Mouse (Mus musculus) heart, postnatal 25 days (tissue): ENCODE measurements around the gene Prune2. TPM values are rescaled to one million over a fixed set of nuclear protein-coding genes. Genes with fewer than 3 reads are reported as not detected.

ENCODE experiments used
- DNase-seq: peaks from one replicate; pipeline ENCODE4 v3.0.0; 2022; ENCODE audit warnings: low spot score
- intact Hi-C: fragments of 180-260 bp; cut with DNase I; formaldehyde crosslinking; loops from one replicate; pipeline ENCODE4 v1.15.1; 2025
- total RNA-seq, 2 experiments: library from RNA; stranded (reverse); gene quantifications; 2 replicates each; pipeline ENCODE4 v1.2.3; 2021

The Prune2 gene
- total RNA-seq, 2 experiments from 2014 or later, result 29.0 to 32.9 TPM

GRCm38 (mm10) chr19:17097210-17097609, 141.3 kb downstream of the Prune2 start:
- intact Hi-C loops, result no loop called here
- no peak for DNase-seq

- intact Hi-C loops, result no loop called here
- no peak for DNase-seq
Measured at GRCm38 (mm10) chr19:17108782-17109181, 152.9 kb downstream of the Prune2 start.

- DNase-seq, result no peak
- intact Hi-C loops, result loop anchor here (1.0 to 2.0 kb wide), 3 partner anchors 241 to 1424 kb away; no protein-coding TSS in a partner anchor
Measured at GRCm38 (mm10) chr19:17124034-17124735, 168.3 kb downstream of the Prune2 start.

GRCm38 (mm10) chr19:17125380-17125779, 169.5 kb downstream of the Prune2 start:
- DNase-seq, result no peak
- intact Hi-C loops, result loop anchor here (2.0 kb wide), 1 partner anchor 239 kb away; no protein-coding TSS in a partner anchor

GRCm38 (mm10) chr19:17130544-17130943, 174.6 kb downstream of the Prune2 start:
- DNase-seq, result no peak
- intact Hi-C loops, result no loop called here

GRCm38 (mm10) chr19:17136677-17137460, 181.0 kb downstream of the Prune2 start:
- no peak for DNase-seq
- intact Hi-C loops, result no loop called here

- DNase-seq, result no peak
- intact Hi-C loops, result no loop called here
Measured at GRCm38 (mm10) chr19:17137656-17138055, 181.7 kb downstream of the Prune2 start.

GRCm38 (mm10) chr19:17138144-17138915, 182.4 kb downstream of the Prune2 start:
- intact Hi-C loops, result no loop called here
- no peak for DNase-seq

GRCm38 (mm10) chr19:17140016-17140914, 184.3 kb downstream of the Prune2 start:
- DNase-seq, result no peak
- intact Hi-C loops, result no loop called here

- intact Hi-C loops, result no loop called here
Measured at GRCm38 (mm10) chr19:17143245-17143644, 187.3 kb downstream of the Prune2 start.

GRCm38 (mm10) chr19:17144205-17144604, 188.3 kb downstream of the Prune2 start:
- DNase-seq, result no peak
- intact Hi-C loops, result no loop called here

More at GRCm38 (mm10) chr19:17143245-17143644, 187.3 kb downstream of the Prune2 start:
- DNase-seq, result no peak

GRCm38 (mm10) chr19:17150064-17150463, 194.1 kb downstream of the Prune2 start:
- no peak for DNase-seq
- intact Hi-C loops, result no loop called here

- intact Hi-C loops, result no loop called here
- DNase-seq, result no peak
Measured at GRCm38 (mm10) chr19:17151781-17152180, 195.9 kb downstream of the Prune2 start.

GRCm38 (mm10) chr19:17152461-17152860, 196.5 kb downstream of the Prune2 start:
- no peak for DNase-seq
- intact Hi-C loops, result no loop called here

- no peak for DNase-seq
- intact Hi-C loops, result no loop called here
Measured at GRCm38 (mm10) chr19:17153911-17154639, 198.2 kb downstream of the Prune2 start.

GRCm38 (mm10) chr19:17155216-17155615, 199.3 kb downstream of the Prune2 start:
- intact Hi-C loops, result no loop called here
- no peak for DNase-seq

- intact Hi-C loops, result no loop called here
- no peak for DNase-seq
Measured at GRCm38 (mm10) chr19:17159676-17160075, 203.8 kb downstream of the Prune2 start.

GRCm38 (mm10) chr19:17160231-17160630, 204.3 kb downstream of the Prune2 start:
- no peak for DNase-seq
- intact Hi-C loops, result no loop called here

- intact Hi-C loops, result loop anchor here (2.0 kb wide), 1 partner anchor 193 kb away; no protein-coding TSS in a partner anchor
- no peak for DNase-seq
Measured at GRCm38 (mm10) chr19:17163511-17163953, 207.6 kb downstream of the Prune2 start.
